Mouse (Mus musculus): ENCODE measurements around the gene Copg1. TPM values are rescaled to one million over a fixed set of nuclear protein-coding genes. Genes with fewer than 3 reads are reported as not detected.

The Copg1 gene
- polyA plus RNA-seq (2015; fragmentation: Nextera tagmentation; extraction: Ambion mirVana), result 42.2 and 43.2 TPM in 2 replicates

GRCm38 (mm10) chr6:87887594-87888233 lies at the start of gene Copg1:
Gene Copg1, plus strand, starts transcription at chr6:87887814.

DNA sequence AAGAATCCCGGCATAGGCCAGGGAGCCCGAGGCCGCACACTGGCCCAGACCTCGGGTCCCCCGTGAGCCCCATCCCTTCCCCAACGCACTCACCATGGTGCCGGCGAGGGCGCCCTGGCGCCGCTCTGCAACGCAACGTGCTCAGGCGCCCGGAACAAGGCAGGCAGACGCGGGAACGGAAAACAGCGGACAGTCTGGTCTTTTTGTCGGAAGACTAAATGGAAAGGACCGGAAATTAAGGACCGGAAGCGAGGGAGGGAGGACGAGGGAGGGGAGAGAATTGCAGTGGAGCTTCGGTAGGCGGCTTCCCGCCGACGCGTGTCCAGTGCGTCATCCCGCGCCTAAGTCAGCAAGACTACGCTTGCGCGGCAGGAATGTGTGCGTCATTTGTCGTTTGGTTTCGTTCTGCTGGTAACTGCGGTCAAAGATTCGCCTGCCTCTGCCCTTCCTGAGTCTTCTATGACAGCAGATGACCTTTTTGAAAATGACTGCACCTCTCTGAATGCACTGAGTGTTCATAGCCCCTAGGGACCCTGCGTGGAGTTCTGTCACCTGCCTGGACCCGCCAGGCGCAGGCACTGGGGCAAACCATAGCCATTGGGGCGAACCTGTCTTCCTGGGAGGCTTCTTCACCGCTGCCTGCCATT lies 48.9 kb upstream of the Copg1 start, which contains the start of gene Isy1:
Gene Isy1 (minus strand): TSS at position 248 of the 647 bp plus-strand sequence.

DNA sequence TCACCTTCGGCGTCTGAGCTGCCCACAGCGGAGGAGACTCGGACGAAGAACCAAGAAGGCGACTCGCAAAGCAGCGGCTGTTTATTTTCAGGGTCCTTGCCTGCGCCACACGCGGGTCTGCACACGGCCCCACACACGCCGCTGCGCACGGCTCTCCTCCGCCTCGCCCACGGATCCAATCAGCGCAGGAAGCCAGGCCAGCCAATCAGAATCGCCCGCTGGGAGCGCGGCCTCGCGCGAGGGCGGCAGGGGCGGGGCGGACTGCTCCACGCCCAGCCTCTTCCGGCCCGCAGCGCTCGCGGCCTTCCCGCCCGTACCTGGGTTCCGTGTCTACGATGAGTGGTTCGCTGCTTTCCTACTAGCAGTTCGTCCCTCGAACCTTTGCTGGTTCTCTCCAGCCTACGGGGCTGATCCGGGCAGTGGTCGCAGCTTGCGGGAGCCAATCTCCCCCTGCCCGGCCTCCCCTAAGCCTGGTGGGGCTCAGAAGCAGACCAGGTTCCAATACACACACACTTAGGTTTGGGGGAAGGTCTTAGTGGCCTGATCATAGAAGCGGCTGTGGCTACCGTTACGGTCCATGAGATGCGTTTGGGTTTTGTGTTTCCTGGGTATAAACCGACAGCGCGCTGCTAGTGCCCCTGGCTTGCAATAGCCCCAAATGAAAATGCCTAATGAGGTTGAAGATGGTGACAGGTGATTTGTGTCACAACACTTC lies 36.6 kb upstream of the Copg1 start, which contains the start of gene Cnbp:
Gene Cnbp (minus strand): TSS at position 207 of the 715 bp plus-strand sequence.

GRCm38 (mm10) chr6:87913661-87914325 lies 26.2 kb downstream of the Copg1 start, which contains the start of gene Hmces:
Gene Hmces, plus strand, starts transcription at chr6:87913935.

Other genes with a start within 250 kb of the Copg1 start
- 17.2 and 18.1 TPM in 2 replicates for gene Aplf, start 215.6 kb upstream of the Copg1 start, polyA plus RNA-seq (2015; fragmentation: Nextera tagmentation; extraction: Ambion mirVana)
- gene Efcc1, start 156.9 kb upstream of the Copg1 start, polyA plus RNA-seq (2015; fragmentation: Nextera tagmentation; extraction: Ambion mirVana), result 0.67 and 0.86 TPM in 2 replicates
- gene Gp9, start 109.7 kb upstream of the Copg1 start, polyA plus RNA-seq (2015; fragmentation: Nextera tagmentation; extraction: Ambion mirVana), result 26.3 and 29.7 TPM in 2 replicates
- gene Rab43, start 75.7 kb upstream of the Copg1 start, polyA plus RNA-seq (2015; fragmentation: Nextera tagmentation; extraction: Ambion mirVana), result 37.3 and 40.1 TPM in 2 replicates
- gene Gm45140, start 52.0 kb upstream of the Copg1 start, polyA plus RNA-seq (2015; fragmentation: Nextera tagmentation; extraction: Ambion mirVana), result 2.2 and 2.4 TPM in 2 replicates
- 43.4 and 47.8 TPM in 2 replicates for gene Isy1, start 49.0 kb upstream of the Copg1 start, polyA plus RNA-seq (2015; fragmentation: Nextera tagmentation; extraction: Ambion mirVana)
- gene Cnbp, start 36.7 kb upstream of the Copg1 start, polyA plus RNA-seq (2015; fragmentation: Nextera tagmentation; extraction: Ambion mirVana), result 611 and 628 TPM in 2 replicates
- gene Hmces, start 26.1 kb downstream of the Copg1 start, polyA plus RNA-seq (2015; fragmentation: Nextera tagmentation; extraction: Ambion mirVana), result 26.6 and 27.5 TPM in 2 replicates
- 6.3 and 7.4 TPM in 2 replicates for gene H1fx, start 93.8 kb downstream of the Copg1 start, polyA plus RNA-seq (2015; fragmentation: Nextera tagmentation; extraction: Ambion mirVana)
- 104 and 116 TPM in 2 replicates for gene Rab7, start 157.5 kb downstream of the Copg1 start, polyA plus RNA-seq (2015; fragmentation: Nextera tagmentation; extraction: Ambion mirVana)
- 125 and 135 TPM in 2 replicates for gene Rpn1, start 196.7 kb downstream of the Copg1 start, polyA plus RNA-seq (2015; fragmentation: Nextera tagmentation; extraction: Ambion mirVana)

Data from spleen, postnatal 0 days (tissue).